Mouse (Mus musculus): ENCODE data around the gene Icam5.

DNA sequence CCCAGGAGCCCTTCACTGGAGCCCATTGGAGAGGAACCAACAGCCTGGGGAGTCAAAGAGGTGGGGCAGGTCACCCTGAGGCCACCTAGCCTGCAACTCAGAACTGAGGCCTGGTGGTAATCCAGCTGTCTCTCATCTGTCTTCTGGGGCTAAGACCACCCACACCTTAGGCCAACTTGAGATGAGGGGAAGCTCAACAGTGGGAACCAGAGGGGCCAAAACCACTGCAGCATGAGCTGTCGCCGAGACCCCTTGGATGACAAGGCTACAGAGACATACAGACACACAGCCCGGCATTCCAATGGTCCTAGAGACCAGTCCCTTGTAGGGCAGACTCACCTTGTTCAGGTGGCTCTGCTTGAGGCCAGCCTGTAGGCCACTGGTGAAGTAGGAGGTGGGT lies 43.8 kb downstream of the Icam5 start:
- TF ChIP-seq POLR2A (IDR thresholded peaks at IDR 0.05; ENCODE audit: insufficient read length, low read depth) (no peak), POLR2AphosphoS2 (IDR thresholded peaks at IDR 0.05; ENCODE audit: insufficient read length, low read depth) (no peak), USF1 (IDR thresholded peaks at IDR 0.05; ENCODE audit: low read depth) (no peak), MYOG (IDR thresholded peaks at IDR 0.05; ENCODE audit: control insufficient read depth in 1 of 3, insufficient read depth in 1 of 3, insufficient read length in 2 of 3, low read depth in 2 of 3) (no peak), TCF3 (IDR thresholded peaks at IDR 0.05; ENCODE audit: insufficient read length, low read depth) (no peak), MAX (IDR thresholded peaks at IDR 0.05; ENCODE audit: low read depth) (no peak), TCF12 (IDR thresholded peaks at IDR 0.05; ENCODE audit: insufficient read depth, poor library complexity, severe bottlenecking) (no peak), SRF (IDR thresholded peaks at IDR 0.05; ENCODE audit: control insufficient read depth, insufficient read length, low read depth) (no peak)

Measured in myocyte (in vitro differentiated cells).